ENCODE assay signal across 8 mouse cellular contexts in genomic region chr7:28944756-28945415, GRCm38 (mm10). TPM values are rescaled to one million over a fixed set of nuclear protein-coding genes. Genes with fewer than 3 reads are reported as not detected.
DNase-seq lines count a peak whose midpoint lies in the region; ATAC-seq lines count a peak whose summit lies in the region.

No protein-coding gene starts in this region.

- H3K27ac ChIP-seq in heart, embryonic 14.5 days (replicated peaks in 1 of 2; ENCODE audit: control insufficient read depth in 1 of 2, insufficient read depth in 1 of 2, low read depth in 2 of 2, low read length in 2 of 2): peak overlapping the region; percentile 99 to 100
- peak overlapping the region; percentile 92 for H3K27ac ChIP-seq in embryonic facial prominence, embryonic 15.5 days (replicated peaks)
- peak overlapping the region; percentile 85 for H3K27ac ChIP-seq in intestine, embryonic 16.5 days (ENCODE audit: low read length)

- H3K4me3 ChIP-seq in heart, embryonic 14.5 days (ENCODE audit: control insufficient read depth in 1 of 2, insufficient read depth in 1 of 2, low read depth in 1 of 2, low read length in 2 of 2): no peak overlapping the region
- no peak overlapping the region for H3K4me3 ChIP-seq in embryonic facial prominence, embryonic 15.5 days (replicated peaks)
- no peak overlapping the region for H3K4me3 ChIP-seq in intestine, embryonic 16.5 days (ENCODE audit: low read length)

- H3K9ac ChIP-seq in heart, embryonic 14.5 days (ENCODE audit: low read length): peak overlapping the region; percentile 71
- H3K9ac ChIP-seq in embryonic facial prominence, embryonic 15.5 days: no peak overlapping the region
- H3K9ac ChIP-seq in intestine, embryonic 16.5 days (ENCODE audit: low read depth, low read length): peak overlapping the region; percentile 44; the same call in 1 of the 2 replicates

- peaks cover 69 to 98% of the 10 kb centered on the region in 2 experiments for H3K4me1 ChIP-seq in heart, embryonic 14.5 days (ENCODE audit: control insufficient read depth in 2 of 2, insufficient read depth in 2 of 2, low read length in 2 of 2)
- H3K4me1 ChIP-seq in embryonic facial prominence, embryonic 15.5 days: peaks cover 93% of the 10 kb centered on the region
- H3K4me1 ChIP-seq in intestine, embryonic 16.5 days (ENCODE audit: control insufficient read depth, insufficient read depth, low read length): peaks cover 91% of the 10 kb centered on the region

- DNase-seq in heart, adult 8-10 months (ENCODE audit: low spot score): no peak
- DNase-seq in 416B (ENCODE audit: low read depth): peak; percentile 39
- no peak for DNase-seq in frontal cortex, postnatal 25 days (ENCODE audit: low spot score in 2 of 2)
- no peak for DNase-seq in cerebellum, adult 9-11 months
- no peak for DNase-seq in left cerebral cortex, postnatal 36 days (ENCODE audit: low spot score in 2 of 2)

- H3K9me3 ChIP-seq in heart, embryonic 14.5 days (ENCODE audit: control insufficient read depth, low read length): no peaks in the 10 kb centered on the region
- H3K9me3 ChIP-seq in embryonic facial prominence, embryonic 15.5 days (replicated peaks): no peaks in the 10 kb centered on the region
- H3K9me3 ChIP-seq in intestine, embryonic 16.5 days (ENCODE audit: control insufficient read depth, low read length): no peaks in the 10 kb centered on the region

- no peak for ATAC-seq in heart, embryonic 14.5 days (ENCODE audit: insufficient number of reproducible peaks, insufficient read depth, low FRiP score, low read depth)
- no peak for ATAC-seq in embryonic facial prominence, embryonic 15.5 days (ENCODE audit: insufficient number of reproducible peaks, low FRiP score, low TSS enrichment, low read depth)
- ATAC-seq in intestine, embryonic 16.5 days: no peak

- intact Hi-C loops in left cerebral cortex, postnatal 36 days (cut with DNase I): no loop called here

- no peaks in the 10 kb centered on the region for H3K27me3 ChIP-seq in heart, embryonic 14.5 days (ENCODE audit: control insufficient read depth, insufficient read depth, low read length)
- no peaks in the 10 kb centered on the region for H3K27me3 ChIP-seq in embryonic facial prominence, embryonic 15.5 days
- H3K27me3 ChIP-seq in intestine, embryonic 16.5 days (replicated peaks; ENCODE audit: control insufficient read depth, insufficient read depth, low read length): no peaks in the 10 kb centered on the region

- WGBS in heart, embryonic 14.5 days: 40% methylated on average over 6 of the region's 6 CpGs
- 26% methylated on average over 6 of the region's 6 CpGs for WGBS in embryonic facial prominence, embryonic 15.5 days
- WGBS in intestine, embryonic 16.5 days: 44% methylated on average over 6 of the region's 6 CpGs

- H3K36me3 ChIP-seq in heart, embryonic 14.5 days (ENCODE audit: control insufficient read depth, insufficient read depth, low read length): peaks cover 25% of the 10 kb centered on the region
- no peaks in the 10 kb centered on the region for H3K36me3 ChIP-seq in embryonic facial prominence, embryonic 15.5 days
- peaks cover 3% of the 10 kb centered on the region; the same call in 1 of the 2 replicates for H3K36me3 ChIP-seq in intestine, embryonic 16.5 days (ENCODE audit: control insufficient read depth, insufficient read depth, low read length)

- H3K4me2 ChIP-seq in heart, embryonic 14.5 days (ENCODE audit: low read length): peak overlapping the region; percentile 52
- H3K4me2 ChIP-seq in embryonic facial prominence, embryonic 15.5 days (replicated peaks): 0 out of 2 replicates have a peak overlapping the region, but pooled peaks have one; percentile 24
- peak overlapping the region; percentile 13; the same call in 1 of the 2 replicates for H3K4me2 ChIP-seq in intestine, embryonic 16.5 days (ENCODE audit: low read depth, low read length)

RNA-seq across cellular contexts. Expression of gene Actn4, which starts 17.3 kb away (rescaled TPM):
- polyA plus RNA-seq in heart, embryonic 14.5 days (2014; fragmentation: Nextera tagmentation; extraction: Ambion mirVana): 221 and 228 TPM in 2 replicates
- total RNA-seq in heart, adult 8-10 months (2022): 10 to 100 TPM; 57.8 to 82.0 (median 75.8) TPM
- 321 and 328 TPM in 2 replicates for polyA plus RNA-seq in embryonic facial prominence, embryonic 15.5 days (2015; fragmentation: Nextera tagmentation; extraction: Ambion mirVana)
- 402 and 447 TPM in 2 replicates for polyA plus RNA-seq in intestine, embryonic 16.5 days (2015; fragmentation: Nextera tagmentation; extraction: Ambion mirVana)
- total RNA-seq in left cerebral cortex, postnatal 36 days (2021): 100 to 1,000 TPM; 180 to 203 TPM

RNA-seq across cellular contexts. Expression of gene Eif3k, which starts 36.8 kb away (rescaled TPM):
- 286 and 319 TPM in 2 replicates for polyA plus RNA-seq in heart, embryonic 14.5 days (2014; fragmentation: Nextera tagmentation; extraction: Ambion mirVana)
- total RNA-seq in heart, adult 8-10 months (2022): 100 to 1,000 TPM; 152 to 167 (median 158) TPM
- 403 and 405 TPM in 2 replicates for polyA plus RNA-seq in embryonic facial prominence, embryonic 15.5 days (2015; fragmentation: Nextera tagmentation; extraction: Ambion mirVana)
- 355 and 362 TPM in 2 replicates for polyA plus RNA-seq in intestine, embryonic 16.5 days (2015; fragmentation: Nextera tagmentation; extraction: Ambion mirVana)
- 100 to 1,000 TPM; 169 to 194 TPM for total RNA-seq in left cerebral cortex, postnatal 36 days (2021)

RNA-seq across cellular contexts. Expression of gene Map4k1, which starts 37.0 kb away (rescaled TPM):
- polyA plus RNA-seq in heart, embryonic 14.5 days (2014; fragmentation: Nextera tagmentation; extraction: Ambion mirVana): 2.8 and 3.3 TPM in 2 replicates
- total RNA-seq in heart, adult 8-10 months (2022): 1 to 10 TPM in 1 of 4 experiments, under 1 TPM in 3; 0.50 to 1.1 (median 0.74) TPM
- 7.5 and 7.7 TPM in 2 replicates for polyA plus RNA-seq in embryonic facial prominence, embryonic 15.5 days (2015; fragmentation: Nextera tagmentation; extraction: Ambion mirVana)
- polyA plus RNA-seq in intestine, embryonic 16.5 days (2015; fragmentation: Nextera tagmentation; extraction: Ambion mirVana): 6.9 and 7.3 TPM in 2 replicates
- 1 to 10 TPM; 1.6 to 1.9 TPM for total RNA-seq in left cerebral cortex, postnatal 36 days (2021)
